ENCODE assay signal across 1 mouse cellular context in the genomic region with DNA sequence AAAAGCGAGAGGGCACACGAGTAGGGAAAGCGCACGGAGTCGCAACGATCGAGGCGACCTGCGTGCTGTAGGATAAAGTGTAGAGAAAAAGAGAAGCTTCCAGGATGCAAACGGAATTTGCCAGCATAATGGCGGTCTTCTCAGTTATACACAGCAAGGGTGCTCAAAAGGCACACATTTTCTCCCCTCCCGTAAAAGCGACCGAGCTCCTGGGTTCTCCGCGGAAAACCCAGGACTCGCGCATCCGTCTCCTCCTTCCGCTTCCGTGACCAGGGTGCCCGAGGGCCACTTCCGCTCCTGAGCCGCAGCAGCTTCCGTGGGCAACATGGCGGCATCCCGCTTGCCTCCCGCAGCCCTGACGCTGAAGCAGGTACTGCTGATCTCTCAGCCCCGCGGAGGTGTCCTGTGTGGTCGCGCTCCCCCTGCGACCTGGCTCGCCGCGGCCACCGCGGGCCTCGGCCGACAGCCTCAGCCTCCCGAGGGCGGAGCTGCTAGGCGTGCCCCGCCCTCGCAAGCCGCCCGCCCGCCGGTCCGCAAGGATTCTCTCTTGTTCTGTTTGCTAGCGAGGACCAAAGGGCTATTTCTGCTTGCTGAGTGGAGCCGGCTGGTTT.
TF ChIP-seq lines count a peak whose summit lies in the region.

A gene (plus strand): TSS at position 288 of the 611 bp plus-strand sequence.

TF ChIP-seq in CH12.LX, 34 proteins besides CTCF, POLR2A, EP300 and RAD21 (continued from another document):
- TF ChIP-seq E2F4 (IDR thresholded peaks at IDR 0.05; ENCODE audit: insufficient replicate concordance, low read depth, low read length) (0 out of 2 replicates have a peak, but pooled peaks have one; percentile 12), NRF1 (IDR thresholded peaks at IDR 0.05; ENCODE audit: low read depth, low read length) (peak; percentile 56; the same call in 1 of the 2 replicates), MAZ (IDR thresholded peaks at IDR 0.05; ENCODE audit: low read depth, low read length) (peak; percentile 82), ELF1 (IDR thresholded peaks at IDR 0.05; ENCODE audit: low read depth, low read length) (peak; percentile 97), SMC3 (IDR thresholded peaks at IDR 0.05; ENCODE audit: low read depth, low read length) (no peak), ZC3H11A (IDR thresholded peaks at IDR 0.05; ENCODE audit: low read depth, low read length) (no peak), USF1 (IDR thresholded peaks at IDR 0.05; ENCODE audit: low read depth, low read length) (no peak), NELFE (IDR thresholded peaks at IDR 0.05; ENCODE audit: low read depth, low read length) (peak; percentile 94), CHD2 (IDR thresholded peaks at IDR 0.05; ENCODE audit: low read length) (0 out of 2 replicates have a peak, but pooled peaks have one; percentile 22), TBP (conservative IDR thresholded peaks at IDR 0.05; ENCODE audit: low read depth, low read length) (peak; percentile 79), UBTF (IDR thresholded peaks at IDR 0.05; ENCODE audit: low read depth, low read length) (peak; percentile 76; the same call in 1 of the 2 replicates), MEF2A (IDR thresholded peaks at IDR 0.05; ENCODE audit: borderline replicate concordance, low read depth, low read length) (peak; percentile 47; the same call in 1 of the 2 replicates), JUND (conservative IDR thresholded peaks at IDR 0.05; ENCODE audit: low read depth, low read length) (no peak), PAX5 (IDR thresholded peaks at IDR 0.05; ENCODE audit: low read length) (no peak), ETS1 (conservative IDR thresholded peaks at IDR 0.05; ENCODE audit: low read depth, low read length) (peak; percentile 37; the same call in 1 of the 2 replicates), HCFC1 (IDR thresholded peaks at IDR 0.05; ENCODE audit: low read depth, low read length) (peak; percentile 84), SIN3A (IDR thresholded peaks at IDR 0.05; ENCODE audit: low read length) (peak; percentile 91), KAT2A (IDR thresholded peaks at IDR 0.05; ENCODE audit: insufficient replicate concordance, low read length) (peak; percentile 72; the same call in 1 of the 2 replicates), ZNF384 (IDR thresholded peaks at IDR 0.05; ENCODE audit: low read depth, low read length) (no peak), ZMIZ1 (IDR thresholded peaks at IDR 0.05; ENCODE audit: low read depth, low read length) (peak; percentile 88), MAFK (IDR thresholded peaks at IDR 0.05; ENCODE audit: insufficient replicate concordance, low read length) (no peak), MXI1 (IDR thresholded peaks at IDR 0.05; ENCODE audit: low read depth, low read length) (peak; percentile 62), CHD1 (IDR thresholded peaks at IDR 0.05; ENCODE audit: low read depth, low read length) (peak; percentile 76; the same call in 1 of the 2 replicates), IRF4 (IDR thresholded peaks at IDR 0.05; ENCODE audit: low read depth, low read length) (peak; percentile 51; the same call in 1 of the 2 replicates), TCF12 (IDR thresholded peaks at IDR 0.05; ENCODE audit: low read depth, low read length) (peak; percentile 94), JUN (IDR thresholded peaks at IDR 0.05; ENCODE audit: insufficient read depth, low read depth, low read length) (no peak), GABPA (IDR thresholded peaks at IDR 0.05; ENCODE audit: insufficient replicate concordance, low read depth, low read length) (no peak), MYC (IDR thresholded peaks at IDR 0.05; ENCODE audit: low read depth, low read length) (peak; percentile 69), RCOR1 (conservative IDR thresholded peaks at IDR 0.05; ENCODE audit: low read depth, low read length) (peak; percentile 72; the same call in 1 of the 2 replicates), BHLHE40 (IDR thresholded peaks at IDR 0.05; ENCODE audit: low read depth, low read length) (no peak)
